Mouse (Mus musculus) embryonic facial prominence, embryonic 10.5 days (tissue): ENCODE data around the gene Lrmda. TPM values are rescaled to one million over a fixed set of nuclear protein-coding genes. Genes with fewer than 3 reads are reported as not detected.

Source experiments
- DNase-seq: peaks from one replicate; pipeline ENCODE4 v3.0.0-alpha.2; 2017; ENCODE audit warnings: low spot score
- H3K27ac ChIP-seq: fragments of 300-500 bp; sonication (generic); replicated peaks from 2 replicates; pipeline ENCODE4 v1.5.1; 2016; ENCODE audit warnings: mild to moderate bottlenecking
- H3K27me3 ChIP-seq: fragments of 300-500 bp; sonication (generic); replicated peaks from 2 replicates; pipeline ENCODE4 v1.6.1; 2016; ENCODE audit warnings: low read depth, mild to moderate bottlenecking; ENCODE audit not compliant: poor library complexity, severe bottlenecking
- H3K36me3 ChIP-seq: fragments of 300-500 bp; sonication (generic); replicated peaks from 2 replicates; pipeline ENCODE4 v1.6.1; 2016; ENCODE audit warnings: mild to moderate bottlenecking, moderate library complexity
- H3K4me1 ChIP-seq: fragments of 300-500 bp; sonication (generic); 2 replicates; pipeline ENCODE4 v1.6.1; 2016
- H3K4me3 ChIP-seq: fragments of 300-500 bp; sonication (generic); 2 replicates; pipeline ENCODE4 v1.5.1; 2016; ENCODE audit warnings: mild to moderate bottlenecking, moderate library complexity
- H3K9me3 ChIP-seq: fragments of 300-500 bp; sonication (generic); 2 replicates; pipeline ENCODE4 v1.6.1; 2016; ENCODE audit warnings: mild to moderate bottlenecking
- WGBS: fragments of 180-500 bp; shearing (Covaris S2); methylation state at CpG from one replicate; pipeline ENCODE4 v1.1.7; 2016; 5-methylcytosine and 5-hydroxymethylcytosine counted together
- polyA plus RNA-seq: library from polyadenylated mRNA; unstranded; fragments of >200 nt; fragmentation: Nextera tagmentation; extraction: Ambion mirVana; gene quantifications from 2 replicates; pipeline ENCODE4 v1.2.1, GENCODE M21; 2016

Gene Lrmda
- polyA plus RNA-seq, 1 experiment from 2014 or later: 0.88 TPM

DNA sequence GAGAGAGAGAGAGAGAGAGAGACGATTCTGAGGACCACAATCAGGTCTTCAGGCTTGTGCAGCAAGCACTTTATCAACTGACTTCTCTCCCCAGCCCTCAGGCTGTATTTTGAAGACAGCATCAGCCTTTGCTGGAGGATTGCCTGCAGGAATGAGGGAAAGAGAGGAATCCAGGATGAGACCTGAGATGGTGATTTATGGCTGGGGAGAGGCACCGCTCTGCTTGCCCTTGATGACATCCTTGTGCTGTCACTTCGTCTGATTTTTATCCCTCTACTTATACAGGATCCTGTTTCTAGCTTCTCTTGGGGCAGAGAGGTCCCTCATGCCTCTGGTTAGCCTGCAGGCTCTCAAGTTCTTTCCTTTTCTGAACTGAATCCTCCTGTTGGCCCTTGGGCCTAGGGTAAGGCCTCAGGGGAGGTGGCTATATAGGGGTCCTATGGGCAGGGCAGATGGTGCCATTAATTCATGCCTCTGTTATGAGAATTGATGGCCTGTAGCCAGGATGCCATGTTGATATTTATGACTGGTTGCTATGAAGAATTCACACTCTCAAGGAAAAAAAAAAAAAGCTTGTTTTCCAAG lies 277.2 kb downstream of the Lrmda start:
- WGBS: 78% methylated on average over 3 of the region's 3 CpGs
- no peak overlapping the region for H3K4me3 ChIP-seq
- H3K4me1 ChIP-seq: no peaks in the 10 kb centered on the region
- H3K9me3 ChIP-seq: no peaks in the 10 kb centered on the region
- no peaks in the 10 kb centered on the region for H3K36me3 ChIP-seq
- no peak for DNase-seq
- H3K27ac ChIP-seq: no peak overlapping the region
- H3K27me3 ChIP-seq: no peaks in the 10 kb centered on the region

DNA sequence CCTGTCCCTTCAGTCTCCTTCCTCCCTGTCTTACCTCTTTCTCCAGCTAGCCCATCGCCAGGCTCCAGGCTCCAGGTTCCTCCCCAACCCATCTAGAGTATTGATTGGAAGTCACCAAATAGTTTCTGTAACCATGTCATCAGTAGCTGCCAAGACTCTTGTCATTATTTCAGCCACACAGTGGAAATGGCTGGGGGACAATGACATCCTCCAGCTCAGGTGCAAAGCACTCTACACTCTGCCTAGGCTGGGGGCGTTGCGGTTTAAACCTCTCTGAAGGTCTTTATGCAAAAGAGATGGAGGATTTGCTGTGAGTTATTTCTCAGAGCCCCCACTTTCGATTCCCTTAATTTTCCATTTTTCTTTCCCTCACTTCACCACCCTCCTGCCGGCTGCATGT lies 287.2 kb downstream of the Lrmda start:
- no peak for DNase-seq
- Histone ChIP-seq H3K27ac (no peak overlapping the region), H3K4me1 (no peaks in the 10 kb centered on the region), H3K4me3 (no peak overlapping the region), H3K36me3 (no peaks in the 10 kb centered on the region), H3K27me3 (no peaks in the 10 kb centered on the region), H3K9me3 (no peaks in the 10 kb centered on the region)
- 77% methylated on average over 5 of the region's 5 CpGs for WGBS

DNA sequence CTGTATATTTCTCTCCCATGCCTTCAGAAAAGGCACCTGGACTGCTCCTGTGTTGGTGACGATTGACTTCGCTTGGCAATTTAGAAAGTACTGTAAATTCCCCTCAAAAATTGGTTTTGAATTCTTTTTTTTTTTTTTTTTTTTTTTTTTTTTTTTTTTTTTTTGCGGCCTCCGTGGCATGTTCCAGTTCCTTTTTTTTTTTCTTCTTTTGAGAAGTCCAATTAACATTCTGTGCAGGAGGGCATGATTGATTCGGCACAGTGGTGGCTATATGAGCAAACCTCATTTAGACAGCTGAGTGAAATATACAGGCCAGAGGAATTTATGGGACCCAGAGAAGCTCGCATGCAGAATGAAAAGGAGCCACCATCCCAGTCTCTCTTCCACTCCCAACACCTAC lies 288.5 kb downstream of the Lrmda start:
- no peaks in the 10 kb centered on the region for H3K9me3 ChIP-seq
- no peak overlapping the region for H3K4me3 ChIP-seq
- WGBS: 78% methylated on average over 6 of the region's 6 CpGs
- no peak overlapping the region for H3K27ac ChIP-seq
- no peaks in the 10 kb centered on the region for H3K27me3 ChIP-seq
- H3K4me1 ChIP-seq: no peaks in the 10 kb centered on the region
- DNase-seq: no peak
- no peaks in the 10 kb centered on the region for H3K36me3 ChIP-seq

DNA sequence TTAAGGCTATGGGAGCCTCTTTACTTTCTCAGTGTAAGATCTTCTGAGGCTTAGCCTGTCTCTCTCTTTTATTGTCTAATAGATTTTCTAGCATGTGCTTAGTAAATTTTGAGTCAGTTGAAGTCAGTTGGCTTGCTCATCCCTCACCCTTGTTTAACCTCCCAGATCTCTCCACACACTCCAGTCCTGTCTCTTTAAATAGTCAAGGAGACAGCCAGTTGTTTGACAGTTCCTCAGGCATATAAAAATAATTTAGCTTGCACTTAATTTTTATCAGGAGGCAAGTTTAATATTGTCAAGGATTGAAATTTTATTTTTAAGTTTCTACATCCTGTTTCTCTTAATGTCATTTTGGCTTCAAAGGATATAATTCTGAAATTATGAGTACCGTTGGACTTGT lies 303.5 kb downstream of the Lrmda start:
- no peak overlapping the region for H3K27ac ChIP-seq
- no peak overlapping the region for H3K4me3 ChIP-seq
- H3K27me3 ChIP-seq: no peaks in the 10 kb centered on the region
- DNase-seq: no peak
- H3K36me3 ChIP-seq: no peaks in the 10 kb centered on the region
- no peaks in the 10 kb centered on the region for H3K4me1 ChIP-seq
- no peaks in the 10 kb centered on the region for H3K9me3 ChIP-seq
- 90% methylated on average over 1 of the region's 1 CpGs for WGBS

DNA sequence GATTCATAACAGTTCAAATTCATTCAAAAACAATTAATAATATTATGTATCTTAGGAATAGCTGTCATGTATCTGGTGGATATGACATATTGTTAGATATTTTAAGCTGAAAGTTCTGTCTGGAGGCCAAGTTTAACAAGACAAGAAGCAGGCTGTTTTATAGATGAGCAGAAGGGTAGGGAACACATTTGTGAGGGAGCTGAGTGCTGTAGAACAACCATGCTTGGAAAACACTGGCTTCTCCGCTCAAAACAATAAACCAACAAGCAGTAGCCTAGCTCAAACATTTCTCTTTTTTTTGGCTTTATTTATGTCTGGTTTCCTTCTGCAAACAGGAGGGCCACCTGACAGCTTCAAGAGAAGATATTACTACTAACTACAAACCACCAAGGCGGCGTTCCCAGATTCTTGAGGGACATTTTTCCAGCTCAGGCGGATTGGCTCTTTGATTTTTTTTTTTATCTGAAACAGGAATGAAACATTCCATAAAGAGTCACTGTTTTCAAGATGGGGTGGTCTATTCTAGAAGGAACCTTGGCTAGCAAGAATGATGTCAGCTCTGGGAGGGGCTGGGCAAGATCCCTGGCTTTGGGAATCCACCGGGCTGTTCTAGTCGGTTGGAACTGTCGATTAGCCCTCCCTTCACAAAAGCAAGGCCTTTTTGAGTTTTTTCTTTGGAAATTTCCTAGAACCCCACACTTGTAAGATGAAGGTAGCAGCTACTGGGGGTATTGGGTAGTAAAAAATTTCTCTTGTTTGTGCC lies 304.2 kb downstream of the Lrmda start:
- Histone ChIP-seq H3K27me3 (no peaks in the 10 kb centered on the region), H3K4me3 (no peak overlapping the region), H3K36me3 (no peaks in the 10 kb centered on the region), H3K9me3 (no peaks in the 10 kb centered on the region), H3K4me1 (no peaks in the 10 kb centered on the region), H3K27ac (no peak overlapping the region)
- DNase-seq: no peak
- WGBS: 91% methylated on average over 7 of the region's 7 CpGs

DNA sequence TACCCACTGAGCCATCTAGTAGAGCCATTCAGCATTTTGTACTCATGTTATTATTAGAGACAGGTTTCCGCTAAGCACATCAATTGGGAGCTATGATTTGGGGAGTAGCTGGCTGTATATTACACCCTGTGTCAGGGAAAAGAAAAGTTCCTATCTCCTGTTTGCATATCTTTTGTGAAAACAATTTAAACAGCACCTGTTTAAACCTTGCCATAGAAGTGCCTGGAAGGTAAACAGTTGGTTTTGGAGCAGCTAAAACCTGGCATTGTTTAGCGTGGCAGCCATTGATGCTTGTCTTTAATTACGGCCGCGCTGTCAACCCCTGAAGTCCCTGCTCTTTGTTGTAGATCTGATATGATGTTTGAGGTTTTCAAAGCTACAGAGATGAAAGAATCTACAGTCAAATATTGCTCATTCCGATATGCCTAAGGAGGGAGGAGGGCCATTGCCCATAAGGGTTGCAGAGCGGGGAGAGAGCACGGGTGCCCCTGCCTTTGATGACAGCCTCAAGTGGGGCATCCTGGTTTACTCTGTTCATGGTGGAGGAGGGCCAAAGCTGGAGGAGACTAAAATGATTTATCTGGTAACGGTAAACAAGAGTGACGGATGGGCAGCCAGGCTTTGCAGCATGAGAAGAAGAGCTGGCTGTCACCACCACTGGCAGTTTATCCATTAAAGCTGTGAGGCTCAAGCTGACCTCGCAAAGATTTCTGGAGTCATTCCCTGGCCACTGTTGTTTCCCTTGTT lies 306.9 kb downstream of the Lrmda start:
- DNase-seq: no peak
- no peaks in the 10 kb centered on the region for H3K27me3 ChIP-seq
- no peak overlapping the region for H3K4me3 ChIP-seq
- no peaks in the 10 kb centered on the region for H3K4me1 ChIP-seq
- WGBS: 85% methylated on average over 11 of the region's 11 CpGs
- H3K27ac ChIP-seq: no peak overlapping the region
- no peaks in the 10 kb centered on the region for H3K36me3 ChIP-seq
- no peaks in the 10 kb centered on the region for H3K9me3 ChIP-seq

DNA sequence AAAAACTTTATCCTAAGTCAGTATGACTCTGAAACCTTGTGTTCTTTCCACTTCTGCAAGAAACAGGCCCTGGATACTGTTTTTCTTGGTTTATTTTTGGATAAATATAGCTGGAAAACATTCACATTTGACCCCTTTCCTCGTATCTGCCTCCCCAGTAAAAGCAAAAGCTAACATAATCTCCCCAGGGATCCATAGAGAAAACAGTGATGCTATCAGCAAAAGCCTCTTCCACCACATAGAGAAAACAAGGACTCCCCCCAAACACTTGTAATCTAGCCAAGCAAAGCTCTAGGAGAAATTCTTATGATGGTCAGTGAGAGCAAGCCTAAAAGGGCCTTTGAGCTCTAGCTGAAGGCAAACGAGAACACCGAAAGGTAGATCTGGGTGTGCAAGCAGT lies 309.7 kb downstream of the Lrmda start:
- Histone ChIP-seq H3K36me3 (no peaks in the 10 kb centered on the region), H3K9me3 (no peaks in the 10 kb centered on the region), H3K27ac (no peak overlapping the region), H3K27me3 (no peaks in the 10 kb centered on the region), H3K4me3 (no peak overlapping the region), H3K4me1 (no peaks in the 10 kb centered on the region)
- DNase-seq: no peak
- WGBS: 78% methylated on average over 3 of the region's 3 CpGs

DNA sequence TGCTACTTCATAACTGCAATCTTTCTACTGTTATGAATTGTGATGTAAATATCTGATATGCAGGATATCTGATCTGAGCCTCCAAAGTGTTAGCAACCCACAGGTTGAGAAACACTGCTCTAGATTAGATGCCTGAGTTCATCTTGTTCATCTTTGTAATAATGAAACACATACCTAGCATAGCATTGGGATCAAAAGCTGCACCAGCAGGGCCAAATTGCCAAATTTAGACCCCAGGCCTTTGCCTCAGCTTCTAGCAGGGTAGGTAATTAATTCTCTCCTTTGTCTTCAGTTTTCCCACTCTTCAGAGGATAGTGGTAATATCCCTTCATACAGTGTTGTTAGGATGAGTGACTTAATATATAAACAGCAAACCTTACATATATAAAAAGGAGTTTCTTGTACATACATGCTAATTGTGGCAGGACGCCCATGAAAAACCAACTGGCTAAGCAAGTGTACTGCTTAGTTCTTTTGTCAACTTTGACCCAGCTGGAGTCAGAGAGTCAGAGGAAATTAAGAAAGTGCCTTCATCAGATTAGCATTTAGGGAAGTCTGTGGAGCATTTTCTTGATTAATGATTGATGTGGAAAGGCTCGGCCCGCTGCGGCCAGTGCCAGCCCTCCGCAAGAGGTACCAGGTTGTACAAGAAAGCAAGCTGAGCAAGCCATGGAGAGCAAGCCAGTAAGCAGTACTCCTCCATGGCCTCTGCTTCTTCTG lies 315.7 kb downstream of the Lrmda start:
- no peak for DNase-seq
- Histone ChIP-seq H3K27ac (no peak overlapping the region), H3K27me3 (peaks cover 14% of the 10 kb centered on the region; the same call in 1 of the 2 replicates), H3K9me3 (no peaks in the 10 kb centered on the region), H3K4me1 (no peaks in the 10 kb centered on the region; the same call in 1 of the 2 replicates), H3K4me3 (no peak overlapping the region), H3K36me3 (no peaks in the 10 kb centered on the region)
- 94% methylated on average over 5 of the region's 5 CpGs for WGBS

DNA sequence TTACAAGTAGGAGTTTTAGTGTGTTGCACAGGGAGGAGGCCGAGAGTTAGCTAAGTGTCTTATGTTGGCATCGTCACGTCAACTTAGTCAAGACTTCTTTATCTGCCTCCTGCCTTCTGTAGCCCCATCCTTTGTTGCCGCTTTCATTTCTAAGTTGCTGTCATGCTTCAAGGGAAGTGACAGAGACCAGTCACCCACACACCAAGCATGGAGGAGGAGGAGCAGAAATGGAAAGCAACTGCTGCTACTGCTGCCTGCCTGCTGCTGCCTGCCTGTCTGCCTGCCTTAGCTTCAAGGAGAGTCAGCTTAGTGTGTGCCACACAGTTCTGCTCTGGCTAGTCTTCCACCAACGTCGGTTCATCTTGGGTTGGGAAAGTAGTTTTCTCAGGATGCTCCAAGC lies 319.7 kb downstream of the Lrmda start:
- Histone ChIP-seq H3K9me3 (no peaks in the 10 kb centered on the region), H3K36me3 (no peaks in the 10 kb centered on the region), H3K4me1 (peaks cover 16% of the 10 kb centered on the region), H3K27ac (no peak overlapping the region), H3K27me3 (peaks cover 23% of the 10 kb centered on the region), H3K4me3 (no peak overlapping the region)
- no peak for DNase-seq
- WGBS: 86% methylated on average over 6 of the region's 6 CpGs

DNA sequence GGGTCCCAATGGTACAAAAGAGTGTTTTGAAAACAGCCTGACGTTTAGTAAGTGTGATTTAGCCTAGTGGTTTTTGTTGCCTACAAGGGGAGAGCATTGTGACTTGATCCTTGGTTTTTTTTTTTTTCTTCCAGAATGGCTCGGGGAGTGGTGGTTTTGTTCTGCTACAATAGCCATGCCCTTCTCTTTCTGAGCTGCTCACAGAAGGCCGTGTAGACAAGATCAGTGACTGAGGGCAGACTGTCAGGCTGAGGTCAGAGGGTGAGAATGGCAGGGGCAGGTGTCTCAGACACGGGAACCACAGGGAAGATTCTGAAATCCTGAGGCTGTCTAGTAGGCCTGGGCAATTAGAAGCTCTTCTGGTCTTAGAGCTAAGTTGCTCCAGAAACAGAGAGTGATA lies 323.8 kb downstream of the Lrmda start:
- H3K4me3 ChIP-seq: no peak overlapping the region
- peaks cover 16% of the 10 kb centered on the region for H3K4me1 ChIP-seq
- no peak for DNase-seq
- H3K9me3 ChIP-seq: no peaks in the 10 kb centered on the region
- 21% methylated on average over 4 of the region's 4 CpGs for WGBS
- no peaks in the 10 kb centered on the region for H3K36me3 ChIP-seq
- no peak overlapping the region for H3K27ac ChIP-seq
- peaks cover 42% of the 10 kb centered on the region for H3K27me3 ChIP-seq

DNA sequence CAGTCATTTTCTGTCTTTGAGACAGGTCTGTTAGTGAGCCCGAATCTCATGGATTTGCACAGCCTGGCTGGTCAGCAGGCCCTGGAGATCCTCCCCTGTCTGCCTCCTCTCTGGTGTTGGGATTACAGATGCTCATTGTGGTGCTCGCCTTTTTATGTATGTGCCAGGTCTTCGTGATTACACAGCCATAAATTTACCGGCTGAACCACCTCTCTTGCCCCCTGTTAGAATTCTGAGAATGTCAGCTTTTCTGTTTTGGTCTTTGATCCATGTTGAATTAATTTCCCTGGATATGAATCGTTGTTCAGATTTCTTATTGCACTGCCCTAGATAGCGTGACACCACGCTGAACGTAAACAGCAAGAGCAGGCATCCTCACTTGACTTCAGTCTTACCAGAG lies 325.7 kb downstream of the Lrmda start:
- Histone ChIP-seq H3K27ac (no peak overlapping the region), H3K36me3 (no peaks in the 10 kb centered on the region), H3K9me3 (no peaks in the 10 kb centered on the region), H3K4me3 (no peak overlapping the region), H3K27me3 (peaks cover 33% of the 10 kb centered on the region), H3K4me1 (peaks cover 16% of the 10 kb centered on the region)
- 84% methylated on average over 8 of the region's 8 CpGs for WGBS
- no peak for DNase-seq

DNA sequence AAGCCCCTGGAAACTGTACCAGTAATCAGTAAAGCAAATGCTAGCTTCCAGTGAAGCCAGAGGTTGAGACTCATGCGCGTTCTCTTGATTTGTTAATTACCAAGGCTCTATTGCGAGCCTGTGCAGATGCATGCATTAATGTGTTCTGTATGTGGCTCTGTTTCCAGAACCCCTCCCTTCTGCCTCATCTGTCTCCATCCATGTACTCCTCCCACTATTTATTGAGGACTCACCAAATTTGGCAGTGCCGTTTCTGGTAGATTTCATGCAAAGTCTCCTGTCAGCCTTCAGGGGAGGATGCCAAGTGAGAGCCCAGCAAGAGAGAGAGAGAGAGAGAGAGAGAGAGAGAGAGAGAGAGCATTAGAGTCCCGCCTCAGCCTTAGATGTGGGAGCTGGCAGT lies 334.1 kb downstream of the Lrmda start:
- H3K27ac ChIP-seq: no peak overlapping the region
- H3K4me1 ChIP-seq: peaks cover 24% of the 10 kb centered on the region
- no peaks in the 10 kb centered on the region for H3K9me3 ChIP-seq
- no peak overlapping the region for H3K4me3 ChIP-seq
- H3K27me3 ChIP-seq: peaks cover 48% of the 10 kb centered on the region
- no peaks in the 10 kb centered on the region for H3K36me3 ChIP-seq
- WGBS: 81% methylated on average over 5 of the region's 5 CpGs
- no peak for DNase-seq
